Mouse (Mus musculus) testis, postnatal 14 days (tissue): Measurements from ENCODE around the gene Zfp652.
"Not testable (repeated sequence)": the region's sequence is repeated elsewhere in the genome, so short reads cannot be mapped to it uniquely, and the experiment has no call there.

ENCODE experiments used
- DNase-seq: peaks from one replicate; pipeline ENCODE4 v3.0.0; 2021; ENCODE audit warnings: low spot score

Gene Zfp652

GRCm38 (mm10) chr11:95857716-95858527 lies 145.4 kb downstream of the Zfp652 start:
- DNase-seq: peak; percentile 26

GRCm38 (mm10) chr11:95858528-95859467 lies 146.3 kb downstream of the Zfp652 start:
- DNase-seq: peak; percentile 97

GRCm38 (mm10) chr11:95859468-95859855 lies 147.0 kb downstream of the Zfp652 start:
- DNase-seq: peak; percentile 77

- DNase-seq: no peak
Measured at GRCm38 (mm10) chr11:95860071-95860490, 147.6 kb downstream of the Zfp652 start.

- DNase-seq: no peak
Measured at GRCm38 (mm10) chr11:95861397-95861796, 148.9 kb downstream of the Zfp652 start.

- no peak for DNase-seq
Measured at GRCm38 (mm10) chr11:95869442-95869841, 157.0 kb downstream of the Zfp652 start.

GRCm38 (mm10) chr11:95869918-95870470 lies 157.5 kb downstream of the Zfp652 start:
- DNase-seq: no peak

- DNase-seq: peak; percentile 68
Measured at GRCm38 (mm10) chr11:95875804-95876203, 163.3 kb downstream of the Zfp652 start.

GRCm38 (mm10) chr11:95876296-95876695 lies 163.8 kb downstream of the Zfp652 start:
- DNase-seq: peak; percentile 53

GRCm38 (mm10) chr11:95879861-95880260 lies 167.4 kb downstream of the Zfp652 start:
- not testable (repeated sequence) for DNase-seq
